Mouse (Mus musculus) MEL (cell line): Measurements from ENCODE around the gene Sec22c.

Experiments
- CHD1 ChIP-seq: IDR thresholded peaks from 2 replicates; pipeline ENCODE4 v1.6.1; 2012; ENCODE audit warnings: low read depth, mild to moderate bottlenecking, inconsistent platforms, low read length, improper control_type of control experiment
- CTCF ChIP-seq, 3 experiments: IDR thresholded peaks in 2 of 3; conservative IDR thresholded peaks in 1 of 3; 2 replicates each; pipeline ENCODE4 v1.5.1; 2011 to 2012; ENCODE audit warnings: low read length in 3 of 3, low read depth in 2 of 3, mild to moderate bottlenecking in 2 of 3, improper control_type of control experiment in 1 of 3, inconsistent platforms in 1 of 3, mixed read lengths in 1 of 3, moderate library complexity in 1 of 3; ENCODE audit not compliant: control insufficient read depth in 1 of 3, insufficient read depth in 1 of 3, poor library complexity in 1 of 3, severe bottlenecking in 1 of 3
- E2F4 ChIP-seq: IDR thresholded peaks from 2 replicates; pipeline ENCODE4 v1.6.1; 2011; ENCODE audit warnings: low read depth, low read length, improper control_type of control experiment, borderline replicate concordance
- GATA1 ChIP-seq: IDR thresholded peaks from 2 replicates; pipeline ENCODE4 v1.6.1; 2011; ENCODE audit warnings: low read depth, low read length, improper control_type of control experiment
- MAX ChIP-seq: IDR thresholded peaks from 2 replicates; pipeline ENCODE4 v1.6.1; 2011; ENCODE audit warnings: low read length, improper control_type of control experiment
- MYB ChIP-seq: IDR thresholded peaks from 2 replicates; pipeline ENCODE4 v1.6.1; 2011; ENCODE audit warnings: mild to moderate bottlenecking, low read depth, low read length, improper control_type of control experiment
- RAD21 ChIP-seq: IDR thresholded peaks from 2 replicates; pipeline ENCODE4 v1.6.1; 2011; ENCODE audit warnings: mild to moderate bottlenecking, low read depth, low read length, improper control_type of control experiment
- TCF12 ChIP-seq: IDR thresholded peaks from 2 replicates; pipeline ENCODE4 v1.6.1; 2014; ENCODE audit warnings: low read depth, mild to moderate bottlenecking, inconsistent platforms, low read length, improper control_type of control experiment, moderate library complexity
- USF2 ChIP-seq, 2 experiments: IDR thresholded peaks; 2 replicates each; pipeline ENCODE4 v1.6.1; 2011 to 2012; ENCODE audit warnings: improper control_type of control experiment in 2 of 2, low read length in 2 of 2, borderline replicate concordance in 1 of 2, inconsistent platforms in 1 of 2, low read depth in 1 of 2, mild to moderate bottlenecking in 1 of 2; ENCODE audit not compliant: insufficient read depth in 1 of 2
- ZKSCAN1 ChIP-seq: IDR thresholded peaks from 2 replicates; pipeline ENCODE4 v1.6.1; 2012; ENCODE audit warnings: low read depth, mild to moderate bottlenecking, inconsistent platforms, low read length, improper control_type of control experiment, moderate library complexity

- no peak for TF ChIP-seq E2F4
- TF ChIP-seq GATA1, result no peak
- TF ChIP-seq CTCF (IDR thresholded peaks at IDR 0.05 in 2 of 3, conservative IDR thresholded peaks at IDR 0.05 in 1 of 3; ENCODE audit: control insufficient read depth in 1 of 3, insufficient read depth in 1 of 3, low read depth in 2 of 3, low read length in 3 of 3, poor library complexity in 1 of 3, severe bottlenecking in 1 of 3), result no peak
- TF ChIP-seq MAX, result no peak
- TF ChIP-seq MYB, result no peak
- TF ChIP-seq TCF12, result no peak
- TF ChIP-seq CHD1, result no peak
- TF ChIP-seq USF2 (IDR thresholded peaks at IDR 0.05; ENCODE audit: borderline replicate concordance in 1 of 2, insufficient read depth in 1 of 2, low read depth in 1 of 2, low read length in 2 of 2), result no peak
- no peak for TF ChIP-seq RAD21
- TF ChIP-seq ZKSCAN1, result no peak
Measured at GRCm38 (mm10) chr9:121675556-121675955, 29.7 kb downstream of the Sec22c start.
